In the genomic region with DNA sequence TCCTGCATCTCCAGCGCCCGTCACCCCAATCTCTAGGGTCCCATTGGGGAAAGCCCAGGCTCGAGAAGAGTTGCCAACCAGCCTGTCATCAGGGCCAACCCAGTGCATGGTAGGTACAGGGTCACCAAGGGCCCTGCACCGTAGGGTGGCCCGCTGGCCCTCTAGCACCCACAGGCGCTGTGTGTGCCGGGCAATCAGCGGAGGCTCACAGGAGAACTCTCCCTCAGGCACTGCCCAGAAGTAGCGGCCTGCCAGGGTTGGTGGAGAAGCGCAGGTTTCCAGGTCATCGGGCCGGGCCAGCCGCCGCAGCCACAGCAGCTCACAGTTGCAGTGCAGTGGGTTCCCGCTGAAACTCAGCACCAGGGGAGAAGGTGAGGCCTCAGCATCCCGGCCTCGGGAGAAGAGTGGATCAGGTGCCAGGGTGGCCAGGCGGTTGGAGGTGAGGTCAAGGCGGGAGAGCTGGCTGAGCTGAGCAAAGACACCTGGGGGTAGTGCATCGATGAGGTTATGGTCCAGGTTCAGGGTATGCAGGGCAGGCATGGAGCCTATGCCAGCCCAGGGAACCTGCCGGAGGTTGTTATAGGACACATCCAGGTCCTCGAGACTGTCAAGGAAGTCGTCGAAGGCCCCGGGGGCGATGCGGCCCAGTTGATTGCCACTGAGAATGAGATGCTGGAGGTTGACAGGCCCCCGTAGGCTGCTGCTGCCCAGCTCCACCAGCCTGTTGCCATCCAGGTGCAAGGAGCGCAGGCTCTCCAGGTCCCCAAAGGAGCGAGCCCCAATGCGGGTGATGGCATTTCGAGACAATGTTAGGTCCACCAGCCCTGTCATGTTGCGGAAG, we compare ENCODE assay signal across 9 mouse cellular contexts. TPM values are rescaled to one million over a fixed set of nuclear protein-coding genes. Genes with fewer than 3 reads are reported as not detected.
DNase-seq lines count a peak whose midpoint lies in the region; ATAC-seq and TF ChIP-seq lines count a peak whose summit lies in the region.
"Had no signal": no experiment of that assay in that cellular context is flagged by ENCODE, and none has a peak within 500 bp of the region (broad histone marks: within the 10 kb centered on the region; RNA-seq: fewer than 3 reads in every experiment).

No protein-coding gene starts in this region.

- H3K4me2 ChIP-seq in kidney, embryonic 15.5 days = peak overlapping the region; percentile 80
- peak overlapping the region; percentile 82 for H3K4me2 ChIP-seq in forebrain, embryonic 14.5 days (ENCODE audit: low read length)
- H3K4me2 ChIP-seq in midbrain, embryonic 12.5 days (replicated peaks) = peak overlapping the region; percentile 74

- peaks cover 52% of the 10 kb centered on the region for H3K4me1 ChIP-seq in kidney, embryonic 15.5 days
- peaks cover 3% of the 10 kb centered on the region; the same call in 1 of the 2 replicates for H3K4me1 ChIP-seq in cortical plate, adult 2 months (ENCODE audit: control insufficient read depth, insufficient read depth, low read length)
- peaks cover 10% of the 10 kb centered on the region for H3K4me1 ChIP-seq in forebrain, embryonic 14.5 days (ENCODE audit: control insufficient read depth, insufficient read depth, low read length)
- H3K4me1 ChIP-seq in midbrain, embryonic 12.5 days = peaks cover 37% of the 10 kb centered on the region

- ATAC-seq in kidney, embryonic 15.5 days (replicated peaks; ENCODE audit: low FRiP score) = no peak
- no peak for ATAC-seq in forebrain, embryonic 14.5 days
- ATAC-seq in midbrain, embryonic 12.5 days (ENCODE audit: low FRiP score, low read depth) = no peak

- no peaks in the 10 kb centered on the region for H3K9me3 ChIP-seq in kidney, embryonic 15.5 days (replicated peaks)
- no peaks in the 10 kb centered on the region for H3K9me3 ChIP-seq in forebrain, embryonic 14.5 days (replicated peaks; ENCODE audit: control insufficient read depth, low read length)
- H3K9me3 ChIP-seq in midbrain, embryonic 12.5 days = no peaks in the 10 kb centered on the region

- WGBS in kidney, embryonic 15.5 days = 79% methylated on average over 33 of the region's 33 CpGs
- WGBS in forebrain, embryonic 14.5 days = 89% methylated on average over 33 of the region's 33 CpGs
- WGBS in midbrain, embryonic 12.5 days = 91% methylated on average over 33 of the region's 33 CpGs

- H3K27ac ChIP-seq in kidney, embryonic 15.5 days = peak overlapping the region; percentile 93; the same call in 1 of the 2 replicates
- no peak overlapping the region for H3K27ac ChIP-seq in cortical plate, adult 2 months (ENCODE audit: insufficient read depth, low read length)
- no peak overlapping the region; the same call in 1 of the 2 replicates for H3K27ac ChIP-seq in forebrain, embryonic 14.5 days (ENCODE audit: low read depth, low read length)
- peak overlapping the region; percentile 90; the same call in 1 of the 2 replicates for H3K27ac ChIP-seq in midbrain, embryonic 12.5 days (replicated peaks)

- peaks cover 31% of the 10 kb centered on the region for H3K36me3 ChIP-seq in kidney, embryonic 15.5 days
- peaks cover 34% of the 10 kb centered on the region for H3K36me3 ChIP-seq in forebrain, embryonic 14.5 days (ENCODE audit: control insufficient read depth, insufficient read depth, low read length)
- H3K36me3 ChIP-seq in midbrain, embryonic 12.5 days = peaks cover 28% of the 10 kb centered on the region

- peak overlapping the region; percentile 90 for H3K9ac ChIP-seq in kidney, embryonic 15.5 days
- peak overlapping the region; percentile 99 for H3K9ac ChIP-seq in forebrain, embryonic 14.5 days (ENCODE audit: low read length)
- peak overlapping the region; percentile 98; the same call in 1 of the 2 replicates for H3K9ac ChIP-seq in midbrain, embryonic 12.5 days (replicated peaks)

- no peak for TF ChIP-seq POLR2A in cortical plate, adult 2 months (IDR thresholded peaks at IDR 0.05; ENCODE audit: extremely low read depth, insufficient read depth, low read length)

- TF ChIP-seq CTCF in cortical plate, adult 2 months (IDR thresholded peaks at IDR 0.05; ENCODE audit: extremely low read depth, insufficient read depth, low read length) = no peak

- no peaks in the 10 kb centered on the region for H3K27me3 ChIP-seq in kidney, embryonic 15.5 days
- no peaks in the 10 kb centered on the region for H3K27me3 ChIP-seq in forebrain, embryonic 14.5 days (replicated peaks; ENCODE audit: control insufficient read depth, insufficient read depth, low read length)
- H3K27me3 ChIP-seq in midbrain, embryonic 12.5 days = peaks cover 14% of the 10 kb centered on the region

- peak overlapping the region; percentile 65 for H3K4me3 ChIP-seq in kidney, embryonic 15.5 days (replicated peaks)
- H3K4me3 ChIP-seq in cortical plate, adult 2 months (ENCODE audit: insufficient read depth, low read length) = peak overlapping the region; percentile 68; the same call in 1 of the 2 replicates
- peak overlapping the region; percentile 86 for H3K4me3 ChIP-seq in forebrain, embryonic 14.5 days (ENCODE audit: low read depth, low read length)
- H3K4me3 ChIP-seq in midbrain, embryonic 12.5 days = peak overlapping the region; percentile 94

- no peak for DNase-seq in kidney, postnatal 4 days
- DNase-seq in forebrain, embryonic 14.5 days (ENCODE audit: low spot score) = no peak
- no peak for DNase-seq in natural killer cell, adult 2 months (ENCODE audit: low spot score in 2 of 2)
- no peak for DNase-seq in embryo, embryonic 9.5 days (ENCODE audit: extremely low spot score)
- no peak for DNase-seq in kidney, postnatal 14 days
- DNase-seq: thymus, postnatal 25 days had no signal

RNA-seq across cellular contexts. Expression of a gene that starts 1.8 kb away (rescaled TPM):
- 6.6 and 7.7 TPM in 2 replicates for polyA plus RNA-seq in kidney, embryonic 15.5 days (2015; fragmentation: Nextera tagmentation; extraction: Ambion mirVana)
- 28.1 and 30.2 TPM in 2 replicates for polyA plus RNA-seq in cortical plate, adult 2 months (2012; rRNA removed)
- 12.2 and 12.6 TPM in 2 replicates for polyA plus RNA-seq in forebrain, embryonic 14.5 days (2014; fragmentation: Nextera tagmentation; extraction: Ambion mirVana)
- 13.6 and 16.1 TPM in 2 replicates for polyA plus RNA-seq in midbrain, embryonic 12.5 days (2016; fragmentation: Nextera tagmentation; extraction: Ambion mirVana)

RNA-seq across cellular contexts. Expression of a gene that starts 11.8 kb away (rescaled TPM):
- polyA plus RNA-seq in kidney, embryonic 15.5 days (2015; fragmentation: Nextera tagmentation; extraction: Ambion mirVana) = 79.8 and 80.5 TPM in 2 replicates
- polyA plus RNA-seq in cortical plate, adult 2 months (2012; rRNA removed) = 52.9 and 54.0 TPM in 2 replicates
- polyA plus RNA-seq in forebrain, embryonic 14.5 days (2014; fragmentation: Nextera tagmentation; extraction: Ambion mirVana) = 57.1 and 57.5 TPM in 2 replicates
- polyA plus RNA-seq in midbrain, embryonic 12.5 days (2016; fragmentation: Nextera tagmentation; extraction: Ambion mirVana) = 57.2 and 59.8 TPM in 2 replicates

Comparison
In these comparisons a context has a peak if more than half of its experiments do, and no peak if none do; other contexts are left out.
1. H3K27ac ChIP-seq: peak in kidney, embryonic 15.5 days (single experiment) and midbrain, embryonic 12.5 days (single experiment); none in cortical plate, adult 2 months (single experiment) and forebrain, embryonic 14.5 days (single experiment).
2. Peak in every context shown above with its lines, with median percentiles within 50 percentile points of each other: H3K4me2 ChIP-seq, H3K4me3 ChIP-seq and H3K9ac ChIP-seq.